Mouse (Mus musculus) cerebellum, adult 11-12 months (tissue): ENCODE results near the gene Olfr688.

Experiments used
- DNase-seq: peaks from one replicate; pipeline ENCODE4 v3.0.0; 2022

Olfr688 gene

DNA sequence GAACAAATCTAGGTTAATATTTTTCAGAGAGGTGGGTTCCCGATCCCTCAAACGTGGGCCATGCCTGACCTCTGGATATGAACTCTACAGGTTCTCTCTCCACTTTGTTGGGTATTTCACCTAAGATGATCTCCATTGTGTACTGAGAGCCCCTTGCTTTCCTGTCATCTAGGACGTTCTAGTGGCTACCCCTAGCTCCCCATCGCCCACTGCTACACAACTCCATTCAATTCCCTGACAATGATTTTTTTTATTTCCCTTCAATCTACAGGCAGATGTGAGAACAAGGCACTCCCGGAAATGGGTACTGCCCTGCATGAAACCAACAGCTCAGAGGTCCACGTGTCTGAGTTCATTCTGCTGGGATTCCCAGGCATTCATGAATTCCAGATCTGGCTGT lies at the start of gene Olfr688:
TSS of gene Olfr688 (plus strand) at position 301 of the 400 bp plus-strand sequence.
- no peak for DNase-seq

DNA sequence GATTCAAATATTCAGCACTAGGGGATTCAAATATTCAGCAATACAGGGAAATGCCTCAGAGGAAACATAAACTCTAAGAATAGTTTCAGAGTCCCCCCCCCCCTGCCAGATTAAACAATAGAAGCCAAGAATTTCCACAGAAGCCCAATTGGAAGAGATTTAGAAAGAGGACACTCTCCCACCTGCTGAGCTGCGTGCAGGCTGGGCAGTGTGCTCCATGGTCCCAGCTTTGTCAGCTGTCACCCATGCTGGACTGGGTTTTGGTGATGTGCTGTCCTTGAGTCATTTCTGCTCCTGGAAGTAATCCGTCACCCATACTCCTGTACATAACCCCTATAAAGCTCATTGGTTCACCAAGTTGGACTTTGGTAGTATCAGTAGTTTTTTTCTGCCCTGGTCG lies 40.2 kb upstream of the Olfr688 start:
- DNase-seq = no peak

DNA sequence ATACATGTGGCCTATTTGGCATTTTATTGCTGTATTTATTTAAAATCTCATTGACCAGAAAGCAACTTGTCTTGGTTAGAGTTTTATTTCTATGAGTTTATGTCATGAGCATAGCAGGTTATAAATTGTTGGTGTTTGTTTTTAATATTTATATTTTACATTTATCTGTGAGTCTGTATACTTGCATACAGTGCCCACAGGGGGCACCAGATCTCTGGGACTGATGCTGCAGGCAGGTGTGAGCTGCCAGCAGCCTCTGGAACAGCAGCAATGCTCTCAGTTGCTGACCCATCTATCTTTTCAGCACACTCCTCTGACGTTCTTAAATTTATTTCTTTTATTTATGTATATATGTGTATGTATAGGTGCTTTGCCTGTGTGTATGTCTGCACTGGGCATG lies 39.7 kb upstream of the Olfr688 start:
- no peak for DNase-seq

DNA sequence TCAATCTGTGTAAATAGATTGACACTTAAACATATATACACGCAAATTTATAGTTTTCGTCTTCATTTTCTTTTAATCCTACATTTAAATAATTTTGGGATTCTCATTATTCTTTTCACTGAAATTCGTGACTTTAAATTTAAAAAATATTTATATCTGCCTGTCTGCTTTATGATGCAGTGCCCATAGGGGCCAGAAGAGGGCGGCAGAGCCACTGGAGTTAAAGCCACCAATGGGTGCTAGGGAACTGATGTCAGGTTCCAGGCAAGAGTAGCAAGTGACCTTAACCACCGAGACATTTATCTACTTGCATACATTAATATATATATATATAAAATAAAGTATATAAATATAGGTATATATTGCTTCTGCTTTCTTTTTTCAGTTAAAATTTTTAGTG lies 31.2 kb upstream of the Olfr688 start:
- no peak for DNase-seq

DNA sequence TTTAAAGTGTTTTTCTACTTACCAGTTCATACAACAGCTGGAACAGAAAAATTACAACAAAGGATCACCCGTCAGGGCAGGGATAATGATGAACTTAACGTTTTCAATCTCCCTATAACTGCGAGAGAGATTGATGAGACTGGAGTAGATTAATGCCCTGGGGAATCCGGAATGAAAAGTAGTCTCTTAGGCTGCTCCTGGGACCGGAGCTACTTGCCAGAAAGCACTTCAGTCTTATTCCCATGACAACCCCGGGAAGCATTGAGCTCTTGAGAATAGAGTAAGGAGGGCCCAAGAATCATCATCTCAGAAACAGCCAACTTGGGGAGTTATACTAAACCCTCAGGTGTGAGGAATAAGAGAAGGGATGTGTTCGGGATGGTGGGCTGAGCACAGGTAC lies 15.5 kb upstream of the Olfr688 start:
- no peak for DNase-seq

DNA sequence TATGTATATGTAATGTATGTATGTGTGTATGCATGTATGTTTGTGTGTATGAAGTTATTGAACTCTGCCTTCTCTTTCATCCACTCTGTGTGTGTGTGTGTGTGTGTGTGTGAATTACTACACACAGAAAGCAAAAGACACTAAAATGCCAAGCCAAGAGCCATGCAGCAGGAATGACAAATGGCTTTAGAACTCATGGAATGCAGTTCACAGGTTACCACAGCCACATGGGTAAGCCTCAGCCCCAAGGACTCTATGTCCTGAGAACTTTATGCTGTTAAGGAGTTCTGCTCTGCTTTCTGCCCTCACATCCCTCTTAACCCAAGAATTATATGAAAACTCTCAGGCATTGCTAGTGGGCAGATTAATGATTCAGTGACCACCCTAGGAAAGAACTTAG lies 2.2 kb downstream of the Olfr688 start:
- DNase-seq = no peak

DNA sequence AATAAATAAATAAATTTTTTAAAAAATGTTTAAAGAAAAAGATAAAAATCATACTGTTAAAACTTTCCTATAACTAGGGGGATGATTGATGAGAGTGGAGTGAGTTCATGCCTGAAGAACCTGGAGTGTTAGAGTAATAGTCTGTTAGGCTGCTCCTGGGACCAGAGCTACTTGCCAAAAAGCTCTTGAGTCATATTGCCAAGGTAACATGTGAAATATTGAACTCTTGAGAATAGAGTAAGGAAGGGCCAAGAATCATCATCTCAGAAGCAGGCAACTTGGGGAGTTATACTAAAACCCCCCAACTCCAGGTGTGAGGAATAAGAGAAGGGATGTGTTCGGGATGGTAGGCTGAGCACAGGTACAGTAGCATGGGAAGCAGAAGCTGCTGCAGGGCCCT lies 23.0 kb downstream of the Olfr688 start, which contains the start of gene Olfr689:
TSS of gene Olfr689 (plus strand) at position 301 of the 400 bp plus-strand sequence.
- no peak for DNase-seq

DNA sequence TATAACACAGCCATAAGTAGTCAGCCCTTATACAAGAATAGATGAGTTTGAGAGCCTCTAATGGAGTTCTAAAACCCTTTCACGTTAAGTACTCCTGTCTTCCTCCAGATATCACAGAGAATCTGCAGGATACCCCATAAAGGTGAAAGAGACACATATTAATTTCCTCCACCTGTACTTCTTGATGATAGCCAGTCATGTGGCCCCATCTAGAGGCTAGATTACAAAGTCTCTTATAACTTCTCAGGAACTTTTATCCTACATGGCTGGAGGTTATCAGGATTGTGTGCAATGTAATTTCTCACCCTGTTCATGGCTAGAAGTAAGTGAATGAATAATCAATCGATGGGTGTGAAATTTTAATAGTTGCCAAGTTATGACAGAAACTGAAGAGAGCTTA lies 37.4 kb downstream of the Olfr688 start:
- no peak for DNase-seq

DNA sequence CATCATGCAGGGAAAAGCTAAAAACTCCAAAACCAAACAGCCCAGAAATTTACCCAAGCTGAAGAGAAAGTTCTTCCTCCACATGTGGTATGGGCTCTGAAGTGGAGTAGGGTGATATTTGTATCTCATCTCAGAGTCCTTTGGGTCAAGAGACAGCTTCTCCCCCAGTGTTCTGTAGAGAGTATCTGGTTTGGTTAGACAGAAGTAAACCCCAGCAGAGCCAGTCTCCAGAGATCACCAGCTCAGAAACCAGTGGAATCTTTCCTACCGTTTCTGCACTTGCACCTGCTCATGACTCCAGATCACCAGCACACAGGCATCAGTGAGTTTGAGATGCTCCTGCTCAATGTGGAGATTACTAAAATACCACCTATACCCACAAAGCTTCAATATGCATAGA lies 46.1 kb downstream of the Olfr688 start, which contains the start of gene Olfr690:
TSS of gene Olfr690 (minus strand) at position 101 of the 400 bp plus-strand sequence.
- DNase-seq = no peak
